Mouse (Mus musculus) CH12.LX (cell line): ENCODE results near the gene Brinp2. TPM values are rescaled to one million over a fixed set of nuclear protein-coding genes. Genes with fewer than 3 reads are reported as not detected.

Experiments
- DNase-seq: peaks from one replicate; pipeline ENCODE4 v3.0.0-alpha.2; 2013; ENCODE audit errors: extremely low read depth
- H3K27ac ChIP-seq: 2 replicates; pipeline ENCODE4 v1.5.1; 2012; ENCODE audit warnings: low read depth, mild to moderate bottlenecking, control low read depth, moderate library complexity; ENCODE audit not compliant: insufficient read depth
- H3K27me3 ChIP-seq: replicated peaks from 2 replicates; pipeline ENCODE3; 2012; ENCODE audit warnings: inconsistent platforms
- H3K36me3 ChIP-seq, 2 experiments: replicated peaks in 1 of 2; 2 replicates each; pipeline versions ENCODE3 to v1.6.1; 2012; ENCODE audit warnings: inconsistent platforms in 1 of 2, low read length in 1 of 2, mild to moderate bottlenecking in 1 of 2, mixed read lengths in 1 of 2, moderate library complexity in 1 of 2; ENCODE audit not compliant: control insufficient read depth in 1 of 2, insufficient read depth in 1 of 2
- H3K4me1 ChIP-seq, 2 experiments: 2 replicates each; pipeline ENCODE4 v1.6.1; 2012; ENCODE audit warnings: inconsistent platforms in 1 of 2, moderate library complexity in 1 of 2; ENCODE audit not compliant: insufficient read depth in 2 of 2, control insufficient read depth in 1 of 2
- H3K4me2 ChIP-seq: 2 replicates; pipeline ENCODE4 v1.6.1; 2012; ENCODE audit warnings: low read depth, mild to moderate bottlenecking, control low read depth; ENCODE audit not compliant: poor library complexity, insufficient read depth, severe bottlenecking
- H3K4me3 ChIP-seq, 3 experiments: fragments of 150-350 bp in 1 of 3; sonication (generic) in 1 of 3; replicated peaks in 1 of 3; 2 replicates each; pipeline versions ENCODE3 to v1.5.1; 2011 to 2012; ENCODE audit warnings: low read depth in 2 of 3, low read length in 2 of 3, mild to moderate bottlenecking in 2 of 3, moderate library complexity in 2 of 3, control low read depth in 1 of 3, improper control_type of control experiment in 1 of 3, inconsistent platforms in 1 of 3, mixed read lengths in 1 of 3; ENCODE audit not compliant: poor library complexity in 1 of 3
- H3K79me2 ChIP-seq: replicated peaks from 2 replicates; pipeline ENCODE4 v1.6.1; 2012; ENCODE audit warnings: mild to moderate bottlenecking, moderate library complexity; ENCODE audit not compliant: control insufficient read depth, poor library complexity, insufficient read depth, severe bottlenecking; ENCODE audit errors: extremely low read depth
- H3K9ac ChIP-seq: 2 replicates; pipeline ENCODE4 v1.6.1; 2012; ENCODE audit warnings: low read depth, mild to moderate bottlenecking, control low read depth, moderate library complexity; ENCODE audit not compliant: insufficient read depth
- H3K9me3 ChIP-seq: replicated peaks from 2 replicates; pipeline ENCODE3; 2012; ENCODE audit warnings: low read length, inconsistent platforms, mixed read lengths
- BHLHE40 ChIP-seq: IDR thresholded peaks from 2 replicates; pipeline ENCODE4 v1.6.1; 2011; ENCODE audit warnings: mild to moderate bottlenecking, low read depth, low read length, improper control_type of control experiment
- E2F4 ChIP-seq: IDR thresholded peaks from 2 replicates; pipeline ENCODE4 v1.6.1; 2011; ENCODE audit warnings: low read depth, low read length, improper control_type of control experiment; ENCODE audit not compliant: insufficient replicate concordance
- ELF1 ChIP-seq: IDR thresholded peaks from 2 replicates; pipeline ENCODE4 v1.6.1; 2014; ENCODE audit warnings: low read depth, mild to moderate bottlenecking, inconsistent platforms, low read length, improper control_type of control experiment
- GABPA ChIP-seq: IDR thresholded peaks from 2 replicates; pipeline ENCODE4 v1.6.1; 2012; ENCODE audit warnings: low read depth, low read length, improper control_type of control experiment, inconsistent platforms; ENCODE audit not compliant: insufficient replicate concordance
- JUN ChIP-seq: IDR thresholded peaks from 2 replicates; pipeline ENCODE4 v1.6.1; 2011; ENCODE audit warnings: low read depth, mild to moderate bottlenecking, low read length, improper control_type of control experiment, moderate library complexity; ENCODE audit not compliant: insufficient read depth
- KAT2A ChIP-seq: IDR thresholded peaks from 2 replicates; pipeline ENCODE4 v1.6.1; 2012; ENCODE audit warnings: low read length, improper control_type of control experiment, inconsistent platforms; ENCODE audit not compliant: insufficient replicate concordance
- MAX ChIP-seq: IDR thresholded peaks from 2 replicates; pipeline ENCODE4 v1.6.1; 2011; ENCODE audit warnings: low read length, improper control_type of control experiment
- MAZ ChIP-seq: IDR thresholded peaks from 2 replicates; pipeline ENCODE4 v1.6.1; 2012; ENCODE audit warnings: low read depth, mild to moderate bottlenecking, inconsistent platforms, low read length, improper control_type of control experiment, moderate library complexity
- MXI1 ChIP-seq: IDR thresholded peaks from 2 replicates; pipeline ENCODE4 v1.6.1; 2011; ENCODE audit warnings: mild to moderate bottlenecking, low read depth, low read length, improper control_type of control experiment
- PAX5 ChIP-seq: IDR thresholded peaks from 2 replicates; pipeline ENCODE4 v1.6.1; 2012; ENCODE audit warnings: low read length, inconsistent platforms, mixed read lengths
- RAD21 ChIP-seq: IDR thresholded peaks from 2 replicates; pipeline ENCODE4 v1.6.1; 2011; ENCODE audit warnings: low read depth, mild to moderate bottlenecking, low read length, improper control_type of control experiment, moderate library complexity
- SMC3 ChIP-seq: IDR thresholded peaks from 2 replicates; pipeline ENCODE4 v1.6.1; 2011; ENCODE audit warnings: low read depth, low read length, improper control_type of control experiment
- UBTF ChIP-seq: IDR thresholded peaks from 2 replicates; pipeline ENCODE4 v1.6.1; 2012; ENCODE audit warnings: low read depth, mild to moderate bottlenecking, inconsistent platforms, low read length, improper control_type of control experiment, moderate library complexity
- USF2 ChIP-seq: conservative IDR thresholded peaks from 2 replicates; pipeline ENCODE4 v1.6.1; 2011; ENCODE audit warnings: low read depth, low read length, improper control_type of control experiment
- ZMIZ1 ChIP-seq: IDR thresholded peaks from 2 replicates; pipeline ENCODE4 v1.6.1; 2012; ENCODE audit warnings: low read depth, mild to moderate bottlenecking, inconsistent platforms, low read length, improper control_type of control experiment
- ZNF384 ChIP-seq: IDR thresholded peaks from 2 replicates; pipeline ENCODE4 v1.6.1; 2012; ENCODE audit warnings: low read depth, low read length, improper control_type of control experiment, inconsistent platforms
- dilution Hi-C: fragments of 300-500 bp; cut with MboI; formaldehyde crosslinking; loops from 2 replicates; pipeline ENCODE4 v1.14.3; 2020; ENCODE audit warnings: low sequenced_read_pairs; ENCODE audit not compliant: extremely low pct_unique_long_range_greater_than_20kb, extremely low pct_ligation_motif_present
- in situ Hi-C: fragments of 300-500 bp; cut with MboI; formaldehyde crosslinking; loops from 3 replicates; pipeline ENCODE4 v1.14.3; 2019; ENCODE audit warnings: low sequenced_read_pairs, low pct_ligation_motif_present, low pct_unique_long_range_greater_than_20kb, mixed read lengths
- polyA plus RNA-seq: library from polyadenylated mRNA; unstranded; fragments of >175 nt; gene quantifications from 2 replicates; pipeline ENCODE4 v1.2.1, GENCODE M21; 2012; ENCODE audit warnings: low read depth; ENCODE audit not compliant: insufficient read length
- total RNA-seq, 2 experiments: library from RNA; depleted of rRNA; stranded (reverse); fragments of 300-350 nt in 1 of 2; fragments of >200 nt in 1 of 2; gene quantifications; 2 replicates each; pipeline ENCODE4 v1.2.3; 2012 to 2014

The Brinp2 gene
- total and polyA plus RNA-seq, 3 experiments: 0.04 to 0.26 (median 0.05) TPM

GRCm38 (mm10) chr1:158285198-158285597 lies 70.9 kb downstream of the Brinp2 start:
- Histone ChIP-seq H3K4me2 (no peak overlapping the region), H3K27ac (no peak overlapping the region), H3K9me3 (no peaks in the 10 kb centered on the region), H3K79me2 (no peaks in the 10 kb centered on the region), H3K27me3 (no peaks in the 10 kb centered on the region), H3K4me1 (no peaks in the 10 kb centered on the region), H3K4me3 (no peak overlapping the region), H3K36me3 (no peaks in the 10 kb centered on the region), H3K9ac (no peak overlapping the region)
- dilution Hi-C loops (no loop called here), in situ Hi-C loops (no loop called here)
- TF ChIP-seq ZNF384 (no peak), BHLHE40 (no peak), MAZ (no peak), USF2 (no peak), MAX (no peak), E2F4 (no peak), ELF1 (no peak)
- no peak for DNase-seq

GRCm38 (mm10) chr1:158283869-158284268 lies 72.3 kb downstream of the Brinp2 start:
- Histone ChIP-seq H3K4me3 (no peak overlapping the region), H3K36me3 (no peaks in the 10 kb centered on the region), H3K4me2 (no peak overlapping the region), H3K9ac (no peak overlapping the region), H3K27ac (no peak overlapping the region), H3K79me2 (no peaks in the 10 kb centered on the region), H3K4me1 (no peaks in the 10 kb centered on the region), H3K27me3 (no peaks in the 10 kb centered on the region), H3K9me3 (no peaks in the 10 kb centered on the region)
- in situ Hi-C loops: no loop called here
- DNase-seq: no peak
- dilution Hi-C loops: no loop called here
- TF ChIP-seq MAX (no peak), GABPA (no peak), MXI1 (no peak), UBTF (no peak)

- no peak overlapping the region for H3K4me3 ChIP-seq
- no peak overlapping the region for H3K4me2 ChIP-seq
- H3K79me2 ChIP-seq: no peaks in the 10 kb centered on the region
- peaks cover 0 to 2% of the 10 kb centered on the region in 2 experiments; a peak in 1 of 4 replicates for H3K4me1 ChIP-seq
- no peak overlapping the region for H3K27ac ChIP-seq
- dilution Hi-C loops (no loop called here), in situ Hi-C loops (no loop called here)
- no peaks in the 10 kb centered on the region for H3K9me3 ChIP-seq
- no peaks in the 10 kb centered on the region for H3K27me3 ChIP-seq
- no peak for TF ChIP-seq ZMIZ1
- TF ChIP-seq JUN: no peak
- no peak for TF ChIP-seq PAX5
- TF ChIP-seq SMC3: no peak
- TF ChIP-seq KAT2A: no peak
- TF ChIP-seq RAD21: no peak
- H3K9ac ChIP-seq: no peak overlapping the region
- DNase-seq: no peak
- H3K36me3 ChIP-seq: no peaks in the 10 kb centered on the region
Observed at GRCm38 (mm10) chr1:158272058-158272457, 84.1 kb downstream of the Brinp2 start.
